Comparison of ENCODE assay signal across 8 mouse cellular contexts in genomic region chr8:120227891-120228591, GRCm38 (mm10). TPM values are rescaled to one million over a fixed set of nuclear protein-coding genes. Genes with fewer than 3 reads are reported as not detected.
DNase-seq lines count a peak whose midpoint lies in the region; ATAC-seq and TF ChIP-seq lines count a peak whose summit lies in the region.

TSS of gene Gse1 (plus strand) at chr8:120228456.

- H3K4me2 ChIP-seq in heart, embryonic 13.5 days, result peak within 1 kb of the TSS; percentile 80
- H3K4me2 ChIP-seq in kidney, postnatal 0 days (ENCODE audit: low read length), result peak within 1 kb of the TSS; percentile 95
- peak within 1 kb of the TSS; percentile 81 for H3K4me2 ChIP-seq in liver, embryonic 11.5 days
- H3K4me2 ChIP-seq in neural tube, embryonic 11.5 days (ENCODE audit: low read depth), result peak within 1 kb of the TSS; percentile 98

- no peaks in the 10 kb centered on the region for H3K9me3 ChIP-seq in ES-E14 (ENCODE audit: control insufficient read depth, insufficient read depth, low read depth, low read length)
- no peaks in the 10 kb centered on the region for H3K9me3 ChIP-seq in heart, embryonic 13.5 days
- no peaks in the 10 kb centered on the region for H3K9me3 ChIP-seq in kidney, postnatal 0 days (replicated peaks; ENCODE audit: low read length)
- no peaks in the 10 kb centered on the region for H3K9me3 ChIP-seq in liver, embryonic 11.5 days (ENCODE audit: control insufficient read depth, low read length)
- H3K9me3 ChIP-seq in neural tube, embryonic 11.5 days (ENCODE audit: control insufficient read depth, low read length), result no peaks in the 10 kb centered on the region

- no peaks in the 10 kb centered on the region for H3K36me3 ChIP-seq in ES-E14 (ENCODE audit: control insufficient read depth, insufficient read depth, low read length, poor library complexity, severe bottlenecking)
- no peaks in the 10 kb centered on the region for H3K36me3 ChIP-seq in heart, embryonic 13.5 days
- no peaks in the 10 kb centered on the region for H3K36me3 ChIP-seq in kidney, postnatal 0 days (ENCODE audit: insufficient read depth, low read length)
- H3K36me3 ChIP-seq in liver, embryonic 11.5 days (ENCODE audit: control insufficient read depth, insufficient read depth, low read length), result no peaks in the 10 kb centered on the region
- no peaks in the 10 kb centered on the region; the same call in 1 of the 2 replicates for H3K36me3 ChIP-seq in neural tube, embryonic 11.5 days (ENCODE audit: control insufficient read depth, insufficient read depth, low read length)

- no peak within 1 kb of the TSS for H3K27ac ChIP-seq in ES-E14 (ENCODE audit: insufficient read depth, low read depth, low read length, poor library complexity, severe bottlenecking)
- H3K27ac ChIP-seq in embryonic fibroblast, embryonic 13.5 days (ENCODE audit: insufficient read depth, low read length), result peak within 1 kb of the TSS; percentile 66
- H3K27ac ChIP-seq in heart, embryonic 13.5 days (replicated peaks), result peak within 1 kb of the TSS; percentile 56; the same call in 1 of the 2 replicates
- H3K27ac ChIP-seq in kidney, postnatal 0 days, result 0 out of 2 replicates have a peak within 1 kb of the TSS, but pooled peaks have one; percentile 10
- H3K27ac ChIP-seq in liver, embryonic 11.5 days (ENCODE audit: low read depth, low read length), result peak within 1 kb of the TSS; percentile 5; the same call in 1 of the 2 replicates
- peak within 1 kb of the TSS; percentile 85 for H3K27ac ChIP-seq in neural tube, embryonic 11.5 days (ENCODE audit: low read depth, low read length)

- peak within 1 kb of the TSS; percentile 44 for H3K9ac ChIP-seq in ES-E14 (ENCODE audit: insufficient read depth, low read depth, low read length, poor library complexity, severe bottlenecking)
- peak within 1 kb of the TSS; percentile 85 for H3K9ac ChIP-seq in heart, embryonic 13.5 days
- peak within 1 kb of the TSS; percentile 65 for H3K9ac ChIP-seq in kidney, postnatal 0 days (ENCODE audit: low read depth, low read length)
- H3K9ac ChIP-seq in liver, embryonic 11.5 days (ENCODE audit: low read depth, low read length), result peak within 1 kb of the TSS; percentile 53
- peak within 1 kb of the TSS; percentile 62 for H3K9ac ChIP-seq in neural tube, embryonic 11.5 days (ENCODE audit: low read length)

- in situ Hi-C loops in ES-E14 (cut with MboI; ENCODE audit: low sequenced_read_pairs in 2 of 2, unreplicated experiment in 2 of 2), result no loop called here

- 11% methylated on average over 13 of the region's 52 CpGs for WGBS in heart, embryonic 13.5 days
- WGBS in kidney, postnatal 0 days, result 11% methylated on average over 14 of the region's 52 CpGs
- 6% methylated on average over 43 of the region's 52 CpGs for WGBS in liver, embryonic 11.5 days
- WGBS in neural tube, embryonic 11.5 days, result under 1% methylated on average over 32 of the region's 52 CpGs

- peak; percentile 75 for DNase-seq in ES-E14 (ENCODE audit: low read depth, low spot score)
- peak; percentile 92 for DNase-seq in brain, adult 2 months (ENCODE audit: low read depth, low spot score)
- peak; percentile 97 for DNase-seq in kidney, postnatal 0 days (ENCODE audit: low spot score)
- peak; percentile 73 for DNase-seq in liver, embryonic 11.5 days (ENCODE audit: low spot score)
- peak; percentile 86 for DNase-seq in neural tube, embryonic 11.5 days (ENCODE audit: low spot score)
- peak; percentile 54 for DNase-seq in urinary bladder, adult 2 months (ENCODE audit: low spot score)

- peaks cover 0 to 2% of the 10 kb centered on the region in 2 experiments; a peak in 1 of 4 replicates for H3K4me1 ChIP-seq in ES-E14 (ENCODE audit: control insufficient read depth in 2 of 2, insufficient read depth in 2 of 2, low read length in 2 of 2, poor library complexity in 1 of 2)
- peaks cover 29% of the 10 kb centered on the region for H3K4me1 ChIP-seq in embryonic fibroblast, embryonic 13.5 days (ENCODE audit: control insufficient read depth, insufficient read depth, low read length)
- H3K4me1 ChIP-seq in heart, embryonic 13.5 days, result peaks cover 73% of the 10 kb centered on the region
- H3K4me1 ChIP-seq in kidney, postnatal 0 days (replicated peaks; ENCODE audit: insufficient read depth, low read length), result peaks cover 34% of the 10 kb centered on the region
- H3K4me1 ChIP-seq in liver, embryonic 11.5 days (replicated peaks; ENCODE audit: control insufficient read depth, insufficient read depth, low read length), result peaks cover 37% of the 10 kb centered on the region
- H3K4me1 ChIP-seq in neural tube, embryonic 11.5 days (ENCODE audit: control insufficient read depth, insufficient read depth, low read length), result peaks cover 77% of the 10 kb centered on the region

- no peak for TF ChIP-seq CTCF in embryonic fibroblast, embryonic 13.5 days (IDR thresholded peaks at IDR 0.05; ENCODE audit: borderline replicate concordance, insufficient read depth, low read length)
- no peak for TF ChIP-seq CTCF in kidney, postnatal 0 days (IDR thresholded peaks at IDR 0.05; ENCODE audit: low read depth)

- peak; percentile 56 for ATAC-seq in heart, embryonic 13.5 days (ENCODE audit: extremely low read depth, insufficient number of reproducible peaks, low FRiP score, low TSS enrichment)
- ATAC-seq in kidney, postnatal 0 days (replicated peaks; ENCODE audit: low FRiP score, low read depth), result peak; percentile 60
- peak; percentile 77 for ATAC-seq in liver, embryonic 11.5 days (replicated peaks; ENCODE audit: low FRiP score)
- peak; percentile 61 for ATAC-seq in neural tube, embryonic 11.5 days (ENCODE audit: insufficient read depth, low FRiP score, low TSS enrichment)

- peak; percentile 48; the same call in 1 of the 2 replicates for TF ChIP-seq POLR2A in embryonic fibroblast, embryonic 13.5 days (IDR thresholded peaks at IDR 0.05; ENCODE audit: low read depth, low read length)

- H3K4me3 ChIP-seq in ES-E14 (ENCODE audit: insufficient read depth in 1 of 2, low read depth in 1 of 2, low read length in 2 of 2, poor library complexity in 1 of 2, severe bottlenecking in 1 of 2), result peak within 1 kb of the TSS; percentile 72 to 85; a peak in 3 of 4 replicates
- peak within 1 kb of the TSS; percentile 43 for H3K4me3 ChIP-seq in embryonic fibroblast, embryonic 13.5 days (ENCODE audit: insufficient read depth, low read length)
- H3K4me3 ChIP-seq in heart, embryonic 13.5 days, result peak within 1 kb of the TSS; percentile 69
- peak within 1 kb of the TSS; percentile 59 for H3K4me3 ChIP-seq in kidney, postnatal 0 days (replicated peaks; ENCODE audit: low read depth, low read length)
- H3K4me3 ChIP-seq in liver, embryonic 11.5 days (ENCODE audit: low read depth, low read length), result peak within 1 kb of the TSS; percentile 58
- H3K4me3 ChIP-seq in neural tube, embryonic 11.5 days (ENCODE audit: low read depth, low read length), result peak within 1 kb of the TSS; percentile 65

- peaks cover 35% of the 10 kb centered on the region for H3K27me3 ChIP-seq in heart, embryonic 13.5 days (replicated peaks)
- peaks cover 5% of the 10 kb centered on the region; the same call in 1 of the 2 replicates for H3K27me3 ChIP-seq in kidney, postnatal 0 days (ENCODE audit: insufficient read depth, low read length)
- H3K27me3 ChIP-seq in liver, embryonic 11.5 days (replicated peaks; ENCODE audit: control insufficient read depth, insufficient read depth, low read length), result peaks cover 65% of the 10 kb centered on the region
- no peaks in the 10 kb centered on the region for H3K27me3 ChIP-seq in neural tube, embryonic 11.5 days (ENCODE audit: control insufficient read depth, insufficient read depth, low read length)

TF ChIP-seq in ES-E14, 5 proteins besides CTCF, POLR2A, EP300 and RAD21:
- TF ChIP-seq HCFC1 (IDR thresholded peaks at IDR 0.05; ENCODE audit: borderline replicate concordance, insufficient read depth, low read length) (no peak), ZC3H11A (IDR thresholded peaks at IDR 0.05; ENCODE audit: borderline replicate concordance, low read depth, low read length) (no peak), CHD2 (IDR thresholded peaks at IDR 0.05; ENCODE audit: low read depth, low read length) (no peak), ZNF384 (IDR thresholded peaks at IDR 0.05; ENCODE audit: low read depth, low read length) (no peak), MAFK (IDR thresholded peaks at IDR 0.05; ENCODE audit: insufficient read depth, low read depth, low read length) (no peak)
TF ChIP-seq in ES-E14: peak in this region for 0.

RNA-seq across cellular contexts. Expression of gene Gse1, which starts in this region (rescaled TPM):
- total RNA-seq in ES-E14 (2012; rRNA removed), result 21.4 and 32.7 TPM in 2 replicates
- 13.4 and 15.8 TPM in 2 replicates for polyA plus RNA-seq in embryonic fibroblast, embryonic 13.5 days (2011; ENCODE audit: insufficient read length, low read depth, missing spikeins)
- 8.5 and 8.6 TPM in 2 replicates for polyA plus RNA-seq in heart, embryonic 13.5 days (2015; fragmentation: Nextera tagmentation; extraction: Ambion mirVana)
- polyA plus RNA-seq in kidney, postnatal 0 days (2015; fragmentation: Nextera tagmentation; extraction: Ambion mirVana), result 5.9 and 8.4 TPM in 2 replicates
- 23.1 and 25.3 TPM in 2 replicates for polyA plus RNA-seq in liver, embryonic 11.5 days (2014; fragmentation: Nextera tagmentation; extraction: Ambion mirVana)
- polyA plus RNA-seq in neural tube, embryonic 11.5 days (2014; fragmentation: Nextera tagmentation; extraction: Ambion mirVana), result 19.9 and 33.5 TPM in 2 replicates
- 27.5 and 30.2 TPM in 2 replicates for polyA plus RNA-seq in urinary bladder, adult 2 months (2012; rRNA removed)
